26 mouse cellular contexts compared by ENCODE assay signal in the genomic region with DNA sequence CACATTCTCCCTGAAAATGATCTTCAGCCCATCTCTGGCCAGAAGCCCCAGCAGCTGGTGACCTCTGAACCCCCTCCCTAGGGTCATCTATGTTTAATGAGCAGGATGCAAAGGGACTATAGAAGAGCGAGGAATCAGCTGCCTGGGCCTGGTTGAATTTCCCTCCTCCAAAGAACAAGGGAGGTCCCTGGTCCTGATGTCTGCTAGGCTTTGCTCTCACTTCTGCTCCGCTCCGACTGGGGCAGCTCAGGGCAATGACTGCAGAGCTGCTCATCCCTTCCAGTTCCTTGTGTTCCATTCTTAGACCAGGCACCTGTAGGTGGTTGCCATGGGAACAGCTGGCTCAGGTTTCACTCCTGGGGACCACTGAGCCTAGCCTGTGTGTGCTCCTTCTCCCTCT. TPM values are rescaled to one million over a fixed set of nuclear protein-coding genes. Genes with fewer than 3 reads are reported as not detected.
DNase-seq lines count a peak whose midpoint lies in the region; ATAC-seq and TF ChIP-seq lines count a peak whose summit lies in the region.
"Had no signal": no experiment of that assay in that cellular context is flagged by ENCODE, and none has a peak within 500 bp of the region (broad histone marks: within the 10 kb centered on the region; RNA-seq: fewer than 3 reads in every experiment).

No protein-coding gene starts in this region.

- peak; percentile 65 for DNase-seq in hindbrain, embryonic 10.5 days (ENCODE audit: low spot score)
- DNase-seq in hindbrain, postnatal 0 days (ENCODE audit: low spot score) = no peak
- no peak for DNase-seq in midbrain, embryonic 11.5 days (ENCODE audit: low spot score, missing footprints)
- DNase-seq in midbrain, postnatal 0 days (ENCODE audit: low spot score) = no peak
- DNase-seq in embryonic facial prominence, embryonic 11.5 days (ENCODE audit: low spot score) = no peak
- DNase-seq in limb, embryonic 14.5 days (ENCODE audit: low spot score) = no peak
- no peak for DNase-seq in adrenal gland, postnatal 14 days
- DNase-seq: adrenal gland, postnatal 36 days; cerebellum, adult 11 months; cerebellum, postnatal 10 days; gastrocnemius, postnatal 36 days; heart, postnatal 4 days; kidney, adult 9 months; layer of hippocampus, adult 9-11 months; liver; lung, postnatal 36 days; right cerebral cortex, postnatal 4 days; thymus, postnatal 25 days had no signal

- H3K36me3 ChIP-seq in hindbrain, embryonic 10.5 days = no peaks in the 10 kb centered on the region
- no peaks in the 10 kb centered on the region for H3K36me3 ChIP-seq in hindbrain, postnatal 0 days (ENCODE audit: insufficient read depth, low read length)
- no peaks in the 10 kb centered on the region for H3K36me3 ChIP-seq in midbrain, embryonic 11.5 days (ENCODE audit: control insufficient read depth, insufficient read depth, low read length)
- no peaks in the 10 kb centered on the region for H3K36me3 ChIP-seq in midbrain, postnatal 0 days (ENCODE audit: insufficient read depth, low read length)
- H3K36me3 ChIP-seq in embryonic facial prominence, embryonic 11.5 days (replicated peaks; ENCODE audit: control insufficient read depth, insufficient read depth, low read depth, low read length) = no peaks in the 10 kb centered on the region
- no peaks in the 10 kb centered on the region for H3K36me3 ChIP-seq in limb, embryonic 14.5 days (ENCODE audit: control insufficient read depth, insufficient read depth, low read length)
- H3K36me3 ChIP-seq: liver, embryonic 15.5 days; lung, embryonic 15.5 days; neural tube, embryonic 12.5 days; stomach, embryonic 15.5 days had no signal

- H3K9me3 ChIP-seq in hindbrain, embryonic 10.5 days = no peaks in the 10 kb centered on the region
- no peaks in the 10 kb centered on the region for H3K9me3 ChIP-seq in hindbrain, postnatal 0 days (ENCODE audit: low read length)
- H3K9me3 ChIP-seq in midbrain, embryonic 11.5 days (ENCODE audit: control insufficient read depth, low read length) = no peaks in the 10 kb centered on the region
- H3K9me3 ChIP-seq in midbrain, postnatal 0 days (ENCODE audit: low read length) = no peaks in the 10 kb centered on the region
- H3K9me3 ChIP-seq in embryonic facial prominence, embryonic 11.5 days (replicated peaks; ENCODE audit: control insufficient read depth, low read length) = no peaks in the 10 kb centered on the region
- H3K9me3 ChIP-seq in limb, embryonic 14.5 days (ENCODE audit: control insufficient read depth, low read length) = no peaks in the 10 kb centered on the region
- H3K9me3 ChIP-seq: forebrain, embryonic 13.5 days; heart, embryonic 10.5 days; liver, embryonic 15.5 days; lung, embryonic 15.5 days; neural tube, embryonic 12.5 days; stomach, embryonic 15.5 days had no signal

- ATAC-seq in hindbrain, postnatal 0 days = no peak
- ATAC-seq in midbrain, embryonic 11.5 days (ENCODE audit: low FRiP score) = 0 out of 2 replicates have a peak, but pooled peaks have one; percentile 15
- ATAC-seq in midbrain, postnatal 0 days (ENCODE audit: low FRiP score) = no peak
- ATAC-seq in embryonic facial prominence, embryonic 11.5 days (replicated peaks; ENCODE audit: insufficient number of reproducible peaks, low FRiP score, low TSS enrichment, low read depth) = peak; percentile 50; the same call in 1 of the 2 replicates
- ATAC-seq in limb, embryonic 14.5 days (ENCODE audit: low FRiP score, low read depth) = no peak
- ATAC-seq in erythroid progenitor cell, adult 5-6 weeks (replicated peaks; ENCODE audit: low FRiP score, poor library complexity, severe bottlenecking) = no peak
- ATAC-seq: forebrain, embryonic 13.5 days had no signal

- WGBS in hindbrain, embryonic 10.5 days = 43% methylated on average over 3 of the region's 3 CpGs
- 44% methylated on average over 3 of the region's 3 CpGs for WGBS in hindbrain, postnatal 0 days
- WGBS in midbrain, embryonic 11.5 days = 44% methylated on average over 3 of the region's 3 CpGs
- 49% methylated on average over 3 of the region's 3 CpGs for WGBS in midbrain, postnatal 0 days
- WGBS in embryonic facial prominence, embryonic 11.5 days = 40% methylated on average over 3 of the region's 3 CpGs
- whole genome bisulfite sequencing in limb, embryonic 14.5 days = 74% methylated on average over 3 of the region's 3 CpGs

- peak overlapping the region; percentile 77 for H3K27ac ChIP-seq in hindbrain, embryonic 10.5 days
- no peak overlapping the region for H3K27ac ChIP-seq in hindbrain, postnatal 0 days
- no peak overlapping the region for H3K27ac ChIP-seq in midbrain, embryonic 11.5 days (ENCODE audit: low read depth, low read length)
- H3K27ac ChIP-seq in midbrain, postnatal 0 days (ENCODE audit: low read depth, low read length) = no peak overlapping the region
- no peak overlapping the region for H3K27ac ChIP-seq in embryonic facial prominence, embryonic 11.5 days (replicated peaks; ENCODE audit: low read depth, low read length)
- no peak overlapping the region for H3K27ac ChIP-seq in limb, embryonic 14.5 days (replicated peaks; ENCODE audit: low read depth, low read length)
- H3K27ac ChIP-seq: forebrain, embryonic 13.5 days; heart, embryonic 10.5 days; liver, embryonic 15.5 days; lung, embryonic 15.5 days; neural tube, embryonic 12.5 days; stomach, embryonic 15.5 days had no signal

- peaks cover 89% of the 10 kb centered on the region for H3K4me1 ChIP-seq in hindbrain, embryonic 10.5 days (replicated peaks)
- H3K4me1 ChIP-seq in hindbrain, postnatal 0 days (ENCODE audit: insufficient read depth, low read length) = peaks cover 43% of the 10 kb centered on the region
- H3K4me1 ChIP-seq in midbrain, embryonic 11.5 days (ENCODE audit: control insufficient read depth, insufficient read depth, low read length) = peaks cover 52% of the 10 kb centered on the region
- H3K4me1 ChIP-seq in midbrain, postnatal 0 days (ENCODE audit: insufficient read depth, low read length) = peaks cover 10% of the 10 kb centered on the region; the same call in 1 of the 2 replicates
- H3K4me1 ChIP-seq in embryonic facial prominence, embryonic 11.5 days (ENCODE audit: control insufficient read depth, insufficient read depth, low read length) = peaks cover 4% of the 10 kb centered on the region; the same call in 1 of the 2 replicates
- H3K4me1 ChIP-seq in limb, embryonic 14.5 days (ENCODE audit: control insufficient read depth, insufficient read depth, low read length) = peaks cover 25% of the 10 kb centered on the region
- H3K4me1 ChIP-seq: liver, embryonic 15.5 days had no signal

- no peak overlapping the region for H3K4me3 ChIP-seq in hindbrain, embryonic 10.5 days
- no peak overlapping the region for H3K4me3 ChIP-seq in hindbrain, postnatal 0 days (ENCODE audit: low read length)
- no peak overlapping the region for H3K4me3 ChIP-seq in midbrain, embryonic 11.5 days (ENCODE audit: low read depth, low read length)
- H3K4me3 ChIP-seq in midbrain, postnatal 0 days (ENCODE audit: low read depth, low read length) = no peak overlapping the region
- H3K4me3 ChIP-seq in embryonic facial prominence, embryonic 11.5 days (ENCODE audit: low read depth, low read length) = no peak overlapping the region
- H3K4me3 ChIP-seq in limb, embryonic 14.5 days (replicated peaks; ENCODE audit: low read length) = no peak overlapping the region
- H3K4me3 ChIP-seq: forebrain, embryonic 13.5 days; heart, embryonic 10.5 days; liver, embryonic 15.5 days; lung, embryonic 15.5 days; megakaryocyte, embryonic 14.5 days; neural tube, embryonic 12.5 days; stomach, embryonic 15.5 days had no signal

- H3K4me2 ChIP-seq in hindbrain, postnatal 0 days (ENCODE audit: low read depth, low read length) = no peak overlapping the region
- no peak overlapping the region for H3K4me2 ChIP-seq in midbrain, embryonic 11.5 days
- no peak overlapping the region for H3K4me2 ChIP-seq in midbrain, postnatal 0 days (ENCODE audit: low read depth, low read length, poor library complexity, severe bottlenecking)
- H3K4me2 ChIP-seq in embryonic facial prominence, embryonic 11.5 days (ENCODE audit: low read depth, low read length) = no peak overlapping the region
- H3K4me2 ChIP-seq in limb, embryonic 14.5 days (replicated peaks; ENCODE audit: low read depth, low read length, severe bottlenecking) = no peak overlapping the region
- H3K4me2 ChIP-seq: forebrain, embryonic 13.5 days; liver, embryonic 15.5 days; lung, embryonic 15.5 days; neural tube, embryonic 12.5 days; stomach, embryonic 15.5 days had no signal

- TF ChIP-seq POLR2A in limb, embryonic 14.5 days (IDR thresholded peaks at IDR 0.05; ENCODE audit: borderline replicate concordance, extremely low read depth, insufficient read depth, insufficient read length) = no peak

- no peak for TF ChIP-seq CTCF in hindbrain, postnatal 0 days (IDR thresholded peaks at IDR 0.05; ENCODE audit: low read depth)
- no peak for TF ChIP-seq CTCF in midbrain, postnatal 0 days (IDR thresholded peaks at IDR 0.05)

- no peaks in the 10 kb centered on the region for H3K27me3 ChIP-seq in hindbrain, embryonic 10.5 days (ENCODE audit: insufficient read depth, poor library complexity, severe bottlenecking)
- H3K27me3 ChIP-seq in hindbrain, postnatal 0 days (ENCODE audit: insufficient read depth, low read length) = no peaks in the 10 kb centered on the region
- no peaks in the 10 kb centered on the region for H3K27me3 ChIP-seq in midbrain, embryonic 11.5 days (ENCODE audit: control insufficient read depth, insufficient read depth, low read length)
- no peaks in the 10 kb centered on the region for H3K27me3 ChIP-seq in midbrain, postnatal 0 days (ENCODE audit: insufficient read depth, low read length)
- no peaks in the 10 kb centered on the region for H3K27me3 ChIP-seq in embryonic facial prominence, embryonic 11.5 days (ENCODE audit: control insufficient read depth, insufficient read depth, low read length)
- no peaks in the 10 kb centered on the region for H3K27me3 ChIP-seq in limb, embryonic 14.5 days (ENCODE audit: control insufficient read depth, insufficient read depth, low read length)
- H3K27me3 ChIP-seq: forebrain, embryonic 13.5 days; liver, embryonic 15.5 days; lung, embryonic 15.5 days; megakaryocyte, embryonic 14.5 days; neural tube, embryonic 12.5 days; stomach, embryonic 15.5 days had no signal

- no peak overlapping the region for H3K9ac ChIP-seq in hindbrain, postnatal 0 days (replicated peaks; ENCODE audit: low read length)
- no peak overlapping the region for H3K9ac ChIP-seq in midbrain, embryonic 11.5 days (ENCODE audit: low read length)
- no peak overlapping the region for H3K9ac ChIP-seq in midbrain, postnatal 0 days (replicated peaks; ENCODE audit: low read length, poor library complexity, severe bottlenecking)
- H3K9ac ChIP-seq in embryonic facial prominence, embryonic 11.5 days (replicated peaks; ENCODE audit: low read length) = no peak overlapping the region
- H3K9ac ChIP-seq in limb, embryonic 14.5 days (ENCODE audit: low read depth, low read length, severe bottlenecking) = 0 out of 2 replicates have a peak overlapping the region, but pooled peaks have one; percentile 7
- H3K9ac ChIP-seq: forebrain, embryonic 13.5 days; liver, embryonic 15.5 days; lung, embryonic 15.5 days; neural tube, embryonic 12.5 days; stomach, embryonic 15.5 days had no signal

RNA-seq across cellular contexts. Expression of a gene that starts 56.2 kb away (rescaled TPM):
- 16.1 and 19.3 TPM in 2 replicates for polyA plus RNA-seq in hindbrain, embryonic 10.5 days (2016; fragmentation: Nextera tagmentation; extraction: Ambion mirVana)
- total RNA-seq in hindbrain, postnatal 0 days (2014; rRNA removed) = 90.0 and 106 TPM in 2 replicates
- 38.6 and 39.9 TPM in 2 replicates for polyA plus RNA-seq in hindbrain, postnatal 0 days (2015; fragmentation: Nextera tagmentation; extraction: Ambion mirVana)
- polyA plus RNA-seq in midbrain, embryonic 11.5 days (2014; fragmentation: Nextera tagmentation; extraction: Ambion mirVana) = 10.4 and 13.3 TPM in 2 replicates
- total RNA-seq in midbrain, postnatal 0 days (2014; rRNA removed) = 99.1 and 109 TPM in 2 replicates
- polyA plus RNA-seq in midbrain, postnatal 0 days (2015; fragmentation: Nextera tagmentation; extraction: Ambion mirVana) = 37.3 and 46.5 TPM in 2 replicates
- 11.9 and 13.4 TPM in 2 replicates for polyA plus RNA-seq in embryonic facial prominence, embryonic 11.5 days (2014; fragmentation: Nextera tagmentation; extraction: Ambion mirVana)
- polyA plus RNA-seq in limb, embryonic 14.5 days (2012; rRNA removed) = 26.8 and 31.8 TPM in 2 replicates
- polyA plus RNA-seq in limb, embryonic 14.5 days (2014; fragmentation: Nextera tagmentation; extraction: Ambion mirVana) = 14.4 and 17.3 TPM in 2 replicates
- 4.3 and 11.7 TPM in 2 replicates for total RNA-seq in erythroid progenitor cell, adult 5-6 weeks (2015; ENCODE audit: low replicate concordance)
- 1.1 and 2.6 TPM in 2 replicates for total RNA-seq in erythroid progenitor cell, adult 5-6 weeks (2017; ENCODE audit: low replicate concordance)
- 20.6 and 24.8 TPM in 2 replicates for total RNA-seq in adrenal gland, postnatal 14 days (2021)

Comparison
In these comparisons a context has a peak if more than half of its experiments do, and no peak if none do; other contexts are left out.
1. ATAC-seq: peak in midbrain, embryonic 11.5 days (single experiment) and embryonic facial prominence, embryonic 11.5 days (single experiment); none in hindbrain, postnatal 0 days (single experiment), midbrain, postnatal 0 days (single experiment), limb, embryonic 14.5 days (single experiment) and erythroid progenitor cell, adult 5-6 weeks (single experiment).